In the genomic region with DNA sequence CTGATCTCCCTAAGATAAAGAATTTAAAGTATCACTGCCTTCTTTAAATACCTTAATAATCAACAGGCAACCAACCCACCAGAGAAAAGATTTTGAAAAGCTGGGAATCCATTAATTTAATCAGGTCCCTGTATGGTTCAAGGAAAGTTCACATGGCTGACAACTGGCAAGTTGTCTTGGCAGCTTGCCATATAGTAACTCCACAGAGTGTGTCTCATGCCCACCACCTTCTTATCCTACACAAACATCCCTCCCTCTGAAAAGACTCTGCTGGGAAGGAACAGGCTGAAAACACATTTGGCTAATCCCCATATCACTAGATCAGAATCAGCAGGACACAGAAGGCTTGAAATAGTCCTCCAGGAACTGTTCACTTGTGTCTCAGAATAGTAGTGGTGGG, we compare ENCODE assay signal across 30 mouse cellular contexts.
DNase-seq lines count a peak whose midpoint lies in the region; ATAC-seq and TF ChIP-seq lines count a peak whose summit lies in the region.
"Had no signal": no experiment of that assay in that cellular context is flagged by ENCODE, and none has a peak within 500 bp of the region (broad histone marks: within the 10 kb centered on the region; RNA-seq: fewer than 3 reads in every experiment).

No protein-coding gene starts in this region.

- TF ChIP-seq CTCF in hindbrain, postnatal 0 days (IDR thresholded peaks at IDR 0.05; ENCODE audit: low read depth): no peak
- TF ChIP-seq CTCF in Patski (IDR thresholded peaks at IDR 0.05): no peak

- no peaks in the 10 kb centered on the region for H3K9me3 ChIP-seq in embryonic facial prominence, embryonic 11.5 days (replicated peaks; ENCODE audit: control insufficient read depth, low read length)
- no peaks in the 10 kb centered on the region for H3K9me3 ChIP-seq in embryonic facial prominence, embryonic 10.5 days
- H3K9me3 ChIP-seq in hindbrain, postnatal 0 days (ENCODE audit: low read length): no peaks in the 10 kb centered on the region
- no peaks in the 10 kb centered on the region for H3K9me3 ChIP-seq in hindbrain, embryonic 16.5 days (ENCODE audit: control insufficient read depth, low read length)
- H3K9me3 ChIP-seq: embryonic facial prominence, embryonic 12.5 days; forebrain, embryonic 10.5 days; forebrain, embryonic 15.5 days; G1E; limb, embryonic 13.5 days; midbrain, embryonic 13.5 days; neural tube, embryonic 13.5 days had no signal

- H3K4me2 ChIP-seq in embryonic facial prominence, embryonic 11.5 days (ENCODE audit: low read depth, low read length): no peak overlapping the region
- no peak overlapping the region for H3K4me2 ChIP-seq in hindbrain, postnatal 0 days (ENCODE audit: low read depth, low read length)
- H3K4me2 ChIP-seq in hindbrain, embryonic 16.5 days (ENCODE audit: low read length): no peak overlapping the region
- H3K4me2 ChIP-seq: embryonic facial prominence, embryonic 12.5 days; forebrain, embryonic 15.5 days; hindbrain, embryonic 14.5 days; limb, embryonic 13.5 days; liver, embryonic 11.5 days; midbrain, embryonic 13.5 days; neural tube, embryonic 13.5 days had no signal

- no peak overlapping the region for H3K27ac ChIP-seq in embryonic facial prominence, embryonic 11.5 days (replicated peaks; ENCODE audit: low read depth, low read length)
- no peak overlapping the region for H3K27ac ChIP-seq in embryonic facial prominence, embryonic 10.5 days (replicated peaks)
- no peak overlapping the region for H3K27ac ChIP-seq in hindbrain, postnatal 0 days
- H3K27ac ChIP-seq in hindbrain, embryonic 16.5 days (ENCODE audit: low read depth, low read length): no peak overlapping the region
- H3K27ac ChIP-seq: embryonic facial prominence, embryonic 12.5 days; forebrain, embryonic 10.5 days; forebrain, embryonic 15.5 days; hindbrain, embryonic 14.5 days; kidney, postnatal 0 days; limb, embryonic 13.5 days; midbrain, embryonic 13.5 days; neural tube, embryonic 13.5 days had no signal

- no peaks in the 10 kb centered on the region for H3K27me3 ChIP-seq in embryonic facial prominence, embryonic 11.5 days (ENCODE audit: control insufficient read depth, insufficient read depth, low read length)
- peaks cover 34% of the 10 kb centered on the region for H3K27me3 ChIP-seq in embryonic facial prominence, embryonic 10.5 days (replicated peaks; ENCODE audit: low read depth, poor library complexity, severe bottlenecking)
- no peaks in the 10 kb centered on the region for H3K27me3 ChIP-seq in hindbrain, postnatal 0 days (ENCODE audit: insufficient read depth, low read length)
- H3K27me3 ChIP-seq in hindbrain, embryonic 16.5 days (replicated peaks; ENCODE audit: control insufficient read depth, insufficient read depth, low read length): no peaks in the 10 kb centered on the region
- H3K27me3 ChIP-seq in Patski: peaks cover 30% of the 10 kb centered on the region
- H3K27me3 ChIP-seq: forebrain, embryonic 15.5 days; midbrain, embryonic 13.5 days; neural tube, embryonic 13.5 days had no signal

- CTCF ChIA-PET in Patski (lab: Charles Lee): interaction anchor here (1.3 kb wide), 1 partner anchor 14 kb away, joined by 6 read pairs; no protein-coding TSS in a partner anchor

- in situ Hi-C loops in Patski (cut with MboI; ENCODE audit: low pct_unique_long_range_greater_than_20kb): no loop called here

- H3K4me1 ChIP-seq in embryonic facial prominence, embryonic 11.5 days (ENCODE audit: control insufficient read depth, insufficient read depth, low read length): no peaks in the 10 kb centered on the region
- no peaks in the 10 kb centered on the region for H3K4me1 ChIP-seq in embryonic facial prominence, embryonic 10.5 days
- H3K4me1 ChIP-seq in hindbrain, postnatal 0 days (ENCODE audit: insufficient read depth, low read length): no peaks in the 10 kb centered on the region
- H3K4me1 ChIP-seq in hindbrain, embryonic 16.5 days (ENCODE audit: control insufficient read depth, insufficient read depth, low read depth, low read length): no peaks in the 10 kb centered on the region
- H3K4me1 ChIP-seq: embryonic facial prominence, embryonic 12.5 days; forebrain, embryonic 10.5 days; forebrain, embryonic 15.5 days; limb, embryonic 13.5 days; megakaryocyte, embryonic 14.5 days; midbrain, embryonic 13.5 days; neural tube, embryonic 13.5 days had no signal

- DNase-seq in embryonic facial prominence, embryonic 11.5 days (ENCODE audit: low spot score): peak; percentile 10
- no peak for DNase-seq in embryonic facial prominence, embryonic 10.5 days (ENCODE audit: low spot score)
- DNase-seq in hindbrain, postnatal 0 days (ENCODE audit: low spot score): peak; percentile 2
- peak; percentile 2 for DNase-seq in Patski (ENCODE audit: low read depth, low spot score)
- DNase-seq in retina, embryonic 14.5 days (ENCODE audit: low spot score): peak; percentile 15
- DNase-seq in thymus, postnatal 4 days: no peak
- DNase-seq: adrenal gland, postnatal 10 days; cerebellum, adult 11-12 months; cerebellum, adult 9-11 months; gastrocnemius, postnatal 25 days; heart, adult 18-20 months; kidney, adult 2 months; kidney, postnatal 4 days; lung, postnatal 4 days; right cerebral cortex, adult 18-20 months; spleen, adult 18-20 months; thymus, postnatal 14 days had no signal

- ATAC-seq in embryonic facial prominence, embryonic 11.5 days (replicated peaks; ENCODE audit: insufficient number of reproducible peaks, low FRiP score, low TSS enrichment, low read depth): no peak
- no peak for ATAC-seq in hindbrain, postnatal 0 days
- ATAC-seq in hindbrain, embryonic 16.5 days: no peak
- no peak for ATAC-seq in Patski
- ATAC-seq: forebrain, embryonic 15.5 days; lung, postnatal 0 days; midbrain, embryonic 13.5 days had no signal

- H3K36me3 ChIP-seq in embryonic facial prominence, embryonic 11.5 days (replicated peaks; ENCODE audit: control insufficient read depth, insufficient read depth, low read depth, low read length): no peaks in the 10 kb centered on the region
- no peaks in the 10 kb centered on the region for H3K36me3 ChIP-seq in embryonic facial prominence, embryonic 10.5 days (replicated peaks)
- H3K36me3 ChIP-seq in hindbrain, postnatal 0 days (ENCODE audit: insufficient read depth, low read length): no peaks in the 10 kb centered on the region
- H3K36me3 ChIP-seq in hindbrain, embryonic 16.5 days (ENCODE audit: control insufficient read depth, insufficient read depth, low read length): no peaks in the 10 kb centered on the region
- H3K36me3 ChIP-seq: embryonic facial prominence, embryonic 12.5 days; forebrain, embryonic 10.5 days; forebrain, embryonic 15.5 days; G1E; limb, embryonic 13.5 days; midbrain, embryonic 13.5 days; neural tube, embryonic 13.5 days had no signal

- no peak overlapping the region for H3K9ac ChIP-seq in embryonic facial prominence, embryonic 11.5 days (replicated peaks; ENCODE audit: low read length)
- no peak overlapping the region for H3K9ac ChIP-seq in hindbrain, postnatal 0 days (replicated peaks; ENCODE audit: low read length)
- no peak overlapping the region for H3K9ac ChIP-seq in hindbrain, embryonic 16.5 days (ENCODE audit: low read depth, low read length)
- H3K9ac ChIP-seq: embryonic facial prominence, embryonic 12.5 days; forebrain, embryonic 15.5 days; hindbrain, embryonic 14.5 days; limb, embryonic 13.5 days; midbrain, embryonic 13.5 days; neural tube, embryonic 13.5 days had no signal

- H3K4me3 ChIP-seq in embryonic facial prominence, embryonic 11.5 days (ENCODE audit: low read depth, low read length): no peak overlapping the region
- no peak overlapping the region for H3K4me3 ChIP-seq in embryonic facial prominence, embryonic 10.5 days
- H3K4me3 ChIP-seq in hindbrain, postnatal 0 days (ENCODE audit: low read length): no peak overlapping the region
- H3K4me3 ChIP-seq in hindbrain, embryonic 16.5 days (ENCODE audit: low read length): no peak overlapping the region
- H3K4me3 ChIP-seq: embryonic facial prominence, embryonic 12.5 days; forebrain, embryonic 10.5 days; forebrain, embryonic 15.5 days; limb, embryonic 13.5 days; megakaryocyte, embryonic 14.5 days; midbrain, embryonic 13.5 days; neural tube, embryonic 13.5 days had no signal

- POLR2A ChIA-PET in Patski (lab: Charles Lee): no interaction called here

Comparison
In these comparisons a context has a peak if more than half of its experiments do, and no peak if none do; other contexts are left out.
1. DNase-seq: peak in embryonic facial prominence, embryonic 11.5 days (single experiment), hindbrain, postnatal 0 days (single experiment), Patski (single experiment) and retina, embryonic 14.5 days (single experiment); none in embryonic facial prominence, embryonic 10.5 days (single experiment) and thymus, postnatal 4 days (single experiment).